Mouse (Mus musculus) left cerebral cortex, adult 18-20 months (tissue): ENCODE data around the gene Kazald1. TPM values are rescaled to one million over a fixed set of nuclear protein-coding genes. Genes with fewer than 3 reads are reported as not detected.

Experiments
- DNase-seq, 2 experiments: peaks; one replicate each; pipeline ENCODE4 v3.0.0; 2021 to 2022; ENCODE audit warnings: low spot score in 2 of 2, mixed read lengths in 1 of 2
- total RNA-seq, 2 experiments: library from RNA; stranded (reverse); gene quantifications; 2 replicates each; pipeline ENCODE4 v1.2.3; 2021

Gene Kazald1
- total RNA-seq, 2 experiments from 2014 or later = 6.7 to 7.3 TPM

GRCm38 (mm10) chr19:45047935-45048643 is 27.0 kb upstream of the Kazald1 start:
- peak; percentile 82 to 88 for DNase-seq

- no peak for DNase-seq
Observed at GRCm38 (mm10) chr19:45048644-45049365, 26.2 kb upstream of the Kazald1 start.

GRCm38 (mm10) chr19:45049523-45049922 is 25.5 kb upstream of the Kazald1 start:
- DNase-seq = no peak

- no peak for DNase-seq
Observed at GRCm38 (mm10) chr19:45053451-45053850, 21.6 kb upstream of the Kazald1 start.

- peak; percentile 52 to 54 for DNase-seq
Observed at GRCm38 (mm10) chr19:45054892-45055690, 19.9 kb upstream of the Kazald1 start.

GRCm38 (mm10) chr19:45056364-45056763 is 18.7 kb upstream of the Kazald1 start:
- no peak for DNase-seq

- DNase-seq = no peak
Observed at GRCm38 (mm10) chr19:45056908-45057698, 17.9 kb upstream of the Kazald1 start.

- no peak for DNase-seq
Observed at GRCm38 (mm10) chr19:45057724-45058112, 17.3 kb upstream of the Kazald1 start.

GRCm38 (mm10) chr19:45058113-45058839 is 16.8 kb upstream of the Kazald1 start:
- peak; percentile 86 to 90 for DNase-seq

- DNase-seq = no peak
Observed at GRCm38 (mm10) chr19:45058841-45059240, 16.2 kb upstream of the Kazald1 start.

GRCm38 (mm10) chr19:45063565-45064292 is 11.3 kb upstream of the Kazald1 start:
- peak; percentile 56 to 71 for DNase-seq

- no peak for DNase-seq
Observed at GRCm38 (mm10) chr19:45065226-45065625, 9.8 kb upstream of the Kazald1 start.

GRCm38 (mm10) chr19:45067170-45067569 is 7.9 kb upstream of the Kazald1 start:
- DNase-seq = no peak

- no peak for DNase-seq
Observed at GRCm38 (mm10) chr19:45067758-45068510, 7.1 kb upstream of the Kazald1 start.

GRCm38 (mm10) chr19:45073871-45074542 is 1.0 kb upstream of the Kazald1 start:
- peak; percentile 72 to 83 for DNase-seq

- no peak for DNase-seq
Observed at GRCm38 (mm10) chr19:45075323-45076035, 438 bp downstream of the Kazald1 start.

GRCm38 (mm10) chr19:45076036-45076575 is 1.1 kb downstream of the Kazald1 start:
- no peak for DNase-seq
